Mouse (Mus musculus): Measurements from ENCODE around the gene Hsd3b2.
"Not testable (repeated sequence)": the region's sequence is repeated elsewhere in the genome, so short reads cannot be mapped to it uniquely, and the experiment has no call there.

The Hsd3b2 gene

GRCm38 (mm10) chr3:98724376-98724775 is at the start of gene Hsd3b2:
Gene Hsd3b2, minus strand, starts transcription at chr3:98724543.
- no peak for DNase-seq

- no peak for DNase-seq
Observed at GRCm38 (mm10) chr3:98764155-98764554, 39.8 kb upstream of the Hsd3b2 start.

- no peak for DNase-seq
Observed at GRCm38 (mm10) chr3:98756836-98757235, 32.5 kb upstream of the Hsd3b2 start.

- DNase-seq, result no peak
Observed at GRCm38 (mm10) chr3:98752171-98752570, 27.8 kb upstream of the Hsd3b2 start.

- DNase-seq, result not testable (repeated sequence)
Observed at GRCm38 (mm10) chr3:98741043-98741442, 16.7 kb upstream of the Hsd3b2 start.

- no peak for DNase-seq
Observed at GRCm38 (mm10) chr3:98734340-98734739, 10.0 kb upstream of the Hsd3b2 start.

GRCm38 (mm10) chr3:98733724-98734123 is 9.4 kb upstream of the Hsd3b2 start:
- no peak for DNase-seq

GRCm38 (mm10) chr3:98726281-98726680 is 1.9 kb upstream of the Hsd3b2 start:
- no peak for DNase-seq

- DNase-seq, result no peak
Observed at GRCm38 (mm10) chr3:98720740-98721139, 3.6 kb downstream of the Hsd3b2 start.

GRCm38 (mm10) chr3:98682401-98682800 is 41.9 kb downstream of the Hsd3b2 start:
- no peak for DNase-seq

GRCm38 (mm10) chr3:98680786-98681185 is 43.6 kb downstream of the Hsd3b2 start:
- DNase-seq, result no peak
